9 mouse cellular contexts compared by ENCODE assay signal in the genomic region with DNA sequence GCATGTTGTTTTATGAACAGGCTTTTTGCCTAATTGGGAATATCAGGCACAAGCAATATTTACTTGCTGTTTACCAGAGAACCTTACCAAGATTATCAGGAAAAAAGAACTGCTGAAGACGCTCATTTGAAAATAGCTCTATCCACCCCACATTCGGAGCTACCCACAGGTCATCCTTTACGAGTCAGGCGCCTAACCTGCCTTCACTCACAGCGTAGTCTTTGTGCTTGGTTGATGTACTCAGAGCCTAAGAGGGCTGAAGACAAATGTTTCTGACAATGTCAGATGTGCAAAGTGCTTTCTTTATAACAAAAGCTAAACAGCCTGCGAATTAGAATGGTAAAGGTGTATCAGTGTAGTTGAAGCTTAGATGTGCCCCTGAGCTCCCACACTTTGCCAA. TPM values are rescaled to one million over a fixed set of nuclear protein-coding genes. Genes with fewer than 3 reads are reported as not detected.
DNase-seq lines count a peak whose midpoint lies in the region; ATAC-seq and TF ChIP-seq lines count a peak whose summit lies in the region.
"Had no signal": no experiment of that assay in that cellular context is flagged by ENCODE, and none has a peak within 500 bp of the region (broad histone marks: within the 10 kb centered on the region; RNA-seq: fewer than 3 reads in every experiment).

No protein-coding gene starts in this region.

- TF ChIP-seq POLR2A in lung, adult 2 months (IDR thresholded peaks at IDR 0.05; ENCODE audit: borderline replicate concordance, extremely low read depth, low read depth, low read length), result no peak

- H3K36me3 ChIP-seq in lung, embryonic 16.5 days (ENCODE audit: control insufficient read depth, insufficient read depth, low read length), result no peaks in the 10 kb centered on the region
- H3K36me3 ChIP-seq in embryonic facial prominence, embryonic 10.5 days (replicated peaks), result no peaks in the 10 kb centered on the region
- no peaks in the 10 kb centered on the region for H3K36me3 ChIP-seq in hindbrain, embryonic 15.5 days
- H3K36me3 ChIP-seq in midbrain, embryonic 13.5 days, result no peaks in the 10 kb centered on the region

- DNase-seq in lung, postnatal 14 days, result no peak
- DNase-seq in embryonic facial prominence, embryonic 10.5 days (ENCODE audit: low spot score), result no peak
- no peak for DNase-seq in gastrocnemius, postnatal 25 days
- DNase-seq in lung, adult 2 months, result no peak
- no peak for DNase-seq in frontal cortex, postnatal 14 days (ENCODE audit: low spot score in 2 of 2)

- peaks cover 32% of the 10 kb centered on the region for H3K4me1 ChIP-seq in lung, embryonic 16.5 days (replicated peaks; ENCODE audit: control insufficient read depth, insufficient read depth, low read length)
- peaks cover 45% of the 10 kb centered on the region for H3K4me1 ChIP-seq in embryonic facial prominence, embryonic 10.5 days
- H3K4me1 ChIP-seq in hindbrain, embryonic 15.5 days (replicated peaks), result peaks cover 44% of the 10 kb centered on the region
- H3K4me1 ChIP-seq in midbrain, embryonic 13.5 days (replicated peaks), result peaks cover 48% of the 10 kb centered on the region
- peaks cover 10% of the 10 kb centered on the region for H3K4me1 ChIP-seq in lung, adult 2 months (ENCODE audit: control insufficient read depth, insufficient read depth, low read length)

- no peaks in the 10 kb centered on the region for H3K9me3 ChIP-seq in lung, embryonic 16.5 days (ENCODE audit: control insufficient read depth, low read length)
- H3K9me3 ChIP-seq in embryonic facial prominence, embryonic 10.5 days, result no peaks in the 10 kb centered on the region
- no peaks in the 10 kb centered on the region for H3K9me3 ChIP-seq in hindbrain, embryonic 15.5 days
- H3K9me3 ChIP-seq in midbrain, embryonic 13.5 days, result no peaks in the 10 kb centered on the region

- WGBS in lung, embryonic 16.5 days, result 29% methylated on average over 6 of the region's 6 CpGs
- WGBS in embryonic facial prominence, embryonic 10.5 days, result 28% methylated on average over 6 of the region's 6 CpGs
- whole genome bisulfite sequencing in hindbrain, embryonic 15.5 days, result 19% methylated on average over 6 of the region's 6 CpGs
- WGBS in midbrain, embryonic 13.5 days, result 20% methylated on average over 6 of the region's 6 CpGs
- WGBS in lung, adult 2 months, result 54% methylated on average over 6 of the region's 6 CpGs

- H3K4me3 ChIP-seq in lung, embryonic 16.5 days (ENCODE audit: low read length), result peak overlapping the region; percentile 41; the same call in 1 of the 2 replicates
- peak overlapping the region; percentile 63 for H3K4me3 ChIP-seq in embryonic facial prominence, embryonic 10.5 days
- H3K4me3 ChIP-seq in hindbrain, embryonic 15.5 days, result no peak overlapping the region
- H3K4me3 ChIP-seq in midbrain, embryonic 13.5 days (replicated peaks), result no peak overlapping the region; the same call in 1 of the 2 replicates
- no peak overlapping the region for H3K4me3 ChIP-seq in lung, adult 2 months (replicated peaks; ENCODE audit: extremely low read depth, low read depth, low read length)

- peak overlapping the region; percentile 94 for H3K27ac ChIP-seq in lung, embryonic 16.5 days (ENCODE audit: low read length)
- H3K27ac ChIP-seq in embryonic facial prominence, embryonic 10.5 days (replicated peaks), result peak overlapping the region; percentile 97
- peak overlapping the region; percentile 65; the same call in 1 of the 2 replicates for H3K27ac ChIP-seq in hindbrain, embryonic 15.5 days (replicated peaks)
- H3K27ac ChIP-seq in midbrain, embryonic 13.5 days, result peak overlapping the region; percentile 68

- H3K9ac ChIP-seq in lung, embryonic 16.5 days (ENCODE audit: low read length), result peak overlapping the region; percentile 61
- H3K9ac ChIP-seq in hindbrain, embryonic 15.5 days, result no peak overlapping the region
- no peak overlapping the region for H3K9ac ChIP-seq in midbrain, embryonic 13.5 days (replicated peaks)

- no peaks in the 10 kb centered on the region for H3K27me3 ChIP-seq in lung, embryonic 16.5 days (ENCODE audit: control insufficient read depth, insufficient read depth, low read depth, low read length)
- no peaks in the 10 kb centered on the region for H3K27me3 ChIP-seq in embryonic facial prominence, embryonic 10.5 days (replicated peaks; ENCODE audit: low read depth, poor library complexity, severe bottlenecking)
- peaks cover 6% of the 10 kb centered on the region; the same call in 1 of the 2 replicates for H3K27me3 ChIP-seq in hindbrain, embryonic 15.5 days
- no peaks in the 10 kb centered on the region for H3K27me3 ChIP-seq in midbrain, embryonic 13.5 days

- TF ChIP-seq CTCF in lung, adult 2 months (IDR thresholded peaks at IDR 0.05; ENCODE audit: insufficient read depth, low read length), result no peak

- ATAC-seq in lung, embryonic 16.5 days (ENCODE audit: low read depth), result no peak
- ATAC-seq in hindbrain, embryonic 15.5 days (ENCODE audit: low FRiP score, low read depth), result no peak
- no peak for ATAC-seq in midbrain, embryonic 13.5 days

- peak overlapping the region; percentile 66 for H3K4me2 ChIP-seq in lung, embryonic 16.5 days (ENCODE audit: low read depth, low read length)
- H3K4me2 ChIP-seq in hindbrain, embryonic 15.5 days, result peak overlapping the region; percentile 85; the same call in 1 of the 2 replicates
- peak overlapping the region; percentile 67; the same call in 1 of the 2 replicates for H3K4me2 ChIP-seq in midbrain, embryonic 13.5 days (replicated peaks)

RNA-seq across cellular contexts. Expression of a gene that starts 1.1 kb away (rescaled TPM):
- 103 and 124 TPM in 2 replicates for polyA plus RNA-seq in lung, embryonic 16.5 days (2015; fragmentation: Nextera tagmentation; extraction: Ambion mirVana)
- polyA plus RNA-seq in embryonic facial prominence, embryonic 10.5 days (2016; fragmentation: Nextera tagmentation; extraction: Ambion mirVana), result 102 and 103 TPM in 2 replicates
- polyA plus RNA-seq in hindbrain, embryonic 15.5 days (2015; fragmentation: Nextera tagmentation; extraction: Ambion mirVana), result 28.0 and 43.0 TPM in 2 replicates
- polyA plus RNA-seq in midbrain, embryonic 13.5 days (2015; fragmentation: Nextera tagmentation; extraction: Ambion mirVana), result 79.2 and 91.2 TPM in 2 replicates
- total RNA-seq in gastrocnemius, postnatal 25 days (2021), result 10 to 100 TPM; 20.0 to 23.8 TPM
- 3.3 and 8.0 TPM in 2 replicates for polyA plus RNA-seq in lung, adult 2 months (2012; rRNA removed)

RNA-seq across cellular contexts. Expression of a gene that starts 2.7 kb away (rescaled TPM):
- polyA plus RNA-seq in lung, embryonic 16.5 days (2015; fragmentation: Nextera tagmentation; extraction: Ambion mirVana), result 1.8 and 5.1 TPM in 2 replicates
- polyA plus RNA-seq in embryonic facial prominence, embryonic 10.5 days (2016; fragmentation: Nextera tagmentation; extraction: Ambion mirVana), result 10.9 and 18.0 TPM in 2 replicates
- 1.0 and 1.5 TPM in 2 replicates for polyA plus RNA-seq in hindbrain, embryonic 15.5 days (2015; fragmentation: Nextera tagmentation; extraction: Ambion mirVana)
- 8.5 TPM in 1 of 2 replicates, not detected in the other for polyA plus RNA-seq in midbrain, embryonic 13.5 days (2015; fragmentation: Nextera tagmentation; extraction: Ambion mirVana)
- 1 to 10 TPM; 1.0 to 2.4 TPM for total RNA-seq in gastrocnemius, postnatal 25 days (2021)
- 1.1 and 1.4 TPM in 2 replicates for polyA plus RNA-seq in lung, adult 2 months (2012; rRNA removed)
- total RNA-seq: left cerebral cortex, postnatal 36 days had no signal

RNA-seq across cellular contexts. Expression of a gene that starts 3.0 kb away (rescaled TPM):
- 1.0 and 1.2 TPM in 2 replicates for polyA plus RNA-seq in lung, embryonic 16.5 days (2015; fragmentation: Nextera tagmentation; extraction: Ambion mirVana)
- polyA plus RNA-seq in embryonic facial prominence, embryonic 10.5 days (2016; fragmentation: Nextera tagmentation; extraction: Ambion mirVana), result 3.1 and 3.2 TPM in 2 replicates
- polyA plus RNA-seq in hindbrain, embryonic 15.5 days (2015; fragmentation: Nextera tagmentation; extraction: Ambion mirVana), result 0.44 and 0.58 TPM in 2 replicates
- polyA plus RNA-seq in midbrain, embryonic 13.5 days (2015; fragmentation: Nextera tagmentation; extraction: Ambion mirVana), result 0.66 and 1.7 TPM in 2 replicates
- 1 to 10 TPM; 5.3 to 6.0 TPM for total RNA-seq in gastrocnemius, postnatal 25 days (2021)
- polyA plus RNA-seq in lung, adult 2 months (2012; rRNA removed), result not detected in 2 replicates

RNA-seq across cellular contexts. Expression of a gene that starts 3.9 kb away (rescaled TPM):
- polyA plus RNA-seq in lung, embryonic 16.5 days (2015; fragmentation: Nextera tagmentation; extraction: Ambion mirVana), result 23.4 and 24.2 TPM in 2 replicates
- polyA plus RNA-seq in embryonic facial prominence, embryonic 10.5 days (2016; fragmentation: Nextera tagmentation; extraction: Ambion mirVana), result 34.8 and 36.2 TPM in 2 replicates
- 3.5 and 7.4 TPM in 2 replicates for polyA plus RNA-seq in hindbrain, embryonic 15.5 days (2015; fragmentation: Nextera tagmentation; extraction: Ambion mirVana)
- 11.8 and 15.6 TPM in 2 replicates for polyA plus RNA-seq in midbrain, embryonic 13.5 days (2015; fragmentation: Nextera tagmentation; extraction: Ambion mirVana)
- 1 to 10 TPM; 3.9 to 9.2 TPM for total RNA-seq in gastrocnemius, postnatal 25 days (2021)
- polyA plus RNA-seq in lung, adult 2 months (2012; rRNA removed), result 0.41 and 0.57 TPM in 2 replicates

RNA-seq across cellular contexts. Expression of a gene that starts 25.7 kb away (rescaled TPM):
- polyA plus RNA-seq in lung, embryonic 16.5 days (2015; fragmentation: Nextera tagmentation; extraction: Ambion mirVana), result 24.2 and 25.0 TPM in 2 replicates
- 21.7 and 23.9 TPM in 2 replicates for polyA plus RNA-seq in embryonic facial prominence, embryonic 10.5 days (2016; fragmentation: Nextera tagmentation; extraction: Ambion mirVana)
- 4.9 and 7.3 TPM in 2 replicates for polyA plus RNA-seq in hindbrain, embryonic 15.5 days (2015; fragmentation: Nextera tagmentation; extraction: Ambion mirVana)
- 11.1 and 13.1 TPM in 2 replicates for polyA plus RNA-seq in midbrain, embryonic 13.5 days (2015; fragmentation: Nextera tagmentation; extraction: Ambion mirVana)
- 10 to 100 TPM; 18.0 to 21.3 TPM for total RNA-seq in gastrocnemius, postnatal 25 days (2021)
- 4.7 and 5.0 TPM in 2 replicates for polyA plus RNA-seq in lung, adult 2 months (2012; rRNA removed)

Comparison
In these comparisons a context has a peak if more than half of its experiments do, and no peak if none do; other contexts are left out.
1. H3K4me3 ChIP-seq: peak in lung, embryonic 16.5 days (single experiment) and embryonic facial prominence, embryonic 10.5 days (single experiment); none in hindbrain, embryonic 15.5 days (single experiment), midbrain, embryonic 13.5 days (single experiment) and lung, adult 2 months (single experiment).
2. Peak in every context shown above with its lines, with median percentiles within 50 percentile points of each other: H3K27ac ChIP-seq and H3K4me2 ChIP-seq.